Mouse (Mus musculus): Measurements from ENCODE around the gene Slc16a4. TPM values are rescaled to one million over a fixed set of nuclear protein-coding genes. Genes with fewer than 3 reads are reported as not detected.

Slc16a4 gene
- total and polyA plus RNA-seq, 3 experiments = 0.04 to 0.65 TPM; not detected in 1

- DNase-seq (ENCODE audit: low read depth, low spot score) = no peak
- no peak overlapping the region for H3K4me3 ChIP-seq (ENCODE audit: control insufficient read depth in 1 of 2, insufficient read depth in 1 of 2, low read depth in 2 of 2, low read length in 2 of 2)
- no peak overlapping the region for H3K27ac ChIP-seq (ENCODE audit: control insufficient read depth, low read depth, low read length)
- H3K4me1 ChIP-seq (ENCODE audit: control insufficient read depth in 1 of 2, insufficient read depth in 2 of 2, low read length in 2 of 2) = peaks cover 0 to 6% of the 10 kb centered on the region in 2 experiments; a peak in 2 of 4 replicates
- no peaks in the 10 kb centered on the region for H3K27me3 ChIP-seq (ENCODE audit: control insufficient read depth in 1 of 2, insufficient read depth in 2 of 2, low read length in 2 of 2)
- H3K9me3 ChIP-seq (replicated peaks; ENCODE audit: insufficient read depth, low read length) = no peaks in the 10 kb centered on the region
- peaks cover 0 to 8% of the 10 kb centered on the region in 2 experiments; a peak in 2 of 4 replicates for H3K36me3 ChIP-seq (ENCODE audit: control insufficient read depth in 1 of 2, insufficient read depth in 2 of 2, low read length in 2 of 2)
- H3K79me2 ChIP-seq (ENCODE audit: control insufficient read depth, insufficient read depth, low read length, poor library complexity) = peaks cover 9% of the 10 kb centered on the region
- TF ChIP-seq TCF12 (IDR thresholded peaks at IDR 0.05; ENCODE audit: low read depth, low read length) = no peak
- no peak for TF ChIP-seq RAD21 (IDR thresholded peaks at IDR 0.05; ENCODE audit: low read depth, low read length)
- no peak for TF ChIP-seq GABPA (IDR thresholded peaks at IDR 0.05; ENCODE audit: low read depth, low read length)
- no peak for TF ChIP-seq POLR2A (IDR thresholded peaks at IDR 0.05; ENCODE audit: control insufficient read depth in 1 of 2, insufficient read depth in 1 of 2, low read depth in 1 of 2, low read length in 2 of 2, poor library complexity in 1 of 2)
- no peak for TF ChIP-seq EP300 (IDR thresholded peaks at IDR 0.05; ENCODE audit: low read depth in 1 of 2, low read length in 2 of 2)
- TF ChIP-seq ETS1 (IDR thresholded peaks at IDR 0.05; ENCODE audit: low read depth, low read length) = no peak
- H3K9ac ChIP-seq (ENCODE audit: control insufficient read depth, low read depth, low read length, poor library complexity, severe bottlenecking) = no peak overlapping the region
Measured at GRCm38 (mm10) chr3:107275351-107275750, 15.7 kb upstream of the Slc16a4 start.

DNA sequence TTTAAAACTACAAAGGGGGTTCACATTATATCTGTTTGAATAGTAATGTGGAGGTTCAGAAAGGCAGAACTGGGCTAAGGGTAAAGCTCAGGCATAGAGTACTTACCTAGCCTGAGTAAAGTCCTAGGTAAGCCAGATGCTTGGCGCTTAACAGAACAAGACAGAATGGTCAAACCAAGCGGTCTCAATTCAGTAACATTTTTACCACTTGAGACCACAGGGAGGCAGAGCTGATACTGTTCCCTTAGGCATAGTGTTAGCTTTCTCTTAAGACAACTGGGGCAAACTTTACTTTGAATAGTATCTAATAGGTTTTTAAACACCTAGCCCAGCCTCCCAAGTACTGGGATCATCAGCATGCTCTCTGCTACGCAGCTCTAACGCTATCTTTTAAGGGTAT lies 15.0 kb upstream of the Slc16a4 start:
- H3K4me3 ChIP-seq (ENCODE audit: control insufficient read depth in 1 of 2, insufficient read depth in 1 of 2, low read depth in 2 of 2, low read length in 2 of 2) = no peak overlapping the region
- peaks cover 10% of the 10 kb centered on the region for H3K79me2 ChIP-seq (ENCODE audit: control insufficient read depth, insufficient read depth, low read length, poor library complexity)
- H3K36me3 ChIP-seq (ENCODE audit: control insufficient read depth in 1 of 2, insufficient read depth in 2 of 2, low read length in 2 of 2) = peaks cover 0 to 8% of the 10 kb centered on the region in 2 experiments; a peak in 2 of 4 replicates
- H3K4me1 ChIP-seq (ENCODE audit: control insufficient read depth in 1 of 2, insufficient read depth in 2 of 2, low read length in 2 of 2) = peaks cover 0 to 7% of the 10 kb centered on the region in 2 experiments; a peak in 2 of 4 replicates
- H3K9me3 ChIP-seq (replicated peaks; ENCODE audit: insufficient read depth, low read length) = no peaks in the 10 kb centered on the region
- no peaks in the 10 kb centered on the region for H3K27me3 ChIP-seq (ENCODE audit: control insufficient read depth in 1 of 2, insufficient read depth in 2 of 2, low read length in 2 of 2)
- TF ChIP-seq SMC3 (IDR thresholded peaks at IDR 0.05; ENCODE audit: low read depth, low read length) (peak; percentile 49), RAD21 (IDR thresholded peaks at IDR 0.05; ENCODE audit: low read depth, low read length) (peak; percentile 11; the same call in 1 of the 2 replicates), MEF2A (IDR thresholded peaks at IDR 0.05; ENCODE audit: extremely low read depth, insufficient replicate concordance, low read depth, low read length, poor library complexity, severe bottlenecking) (no peak), ZNF384 (IDR thresholded peaks at IDR 0.05; ENCODE audit: low read depth, low read length) (no peak), ZC3H11A (IDR thresholded peaks at IDR 0.05; ENCODE audit: low read depth, low read length) (peak; percentile 10; the same call in 1 of the 2 replicates), CTCF (IDR thresholded peaks at IDR 0.05 in 2 of 3, conservative IDR thresholded peaks at IDR 0.05 in 1 of 3; ENCODE audit: control insufficient read depth in 1 of 3, insufficient read depth in 1 of 3, low read depth in 2 of 3, low read length in 3 of 3, poor library complexity in 1 of 3, severe bottlenecking in 1 of 3) (peak in 1 of 3 experiments; percentile 37; a peak in 2 of 6 replicates), E2F4 (IDR thresholded peaks at IDR 0.05; ENCODE audit: borderline replicate concordance, low read depth, low read length) (no peak), HCFC1 (IDR thresholded peaks at IDR 0.05; ENCODE audit: low read depth, low read length) (no peak)
- H3K9ac ChIP-seq (ENCODE audit: control insufficient read depth, low read depth, low read length, poor library complexity, severe bottlenecking) = no peak overlapping the region
- H3K27ac ChIP-seq (ENCODE audit: control insufficient read depth, low read depth, low read length) = no peak overlapping the region
- DNase-seq (ENCODE audit: low read depth, low spot score) = no peak

- no peaks in the 10 kb centered on the region for H3K27me3 ChIP-seq (ENCODE audit: control insufficient read depth in 1 of 2, insufficient read depth in 2 of 2, low read length in 2 of 2)
- H3K9me3 ChIP-seq (replicated peaks; ENCODE audit: insufficient read depth, low read length) = no peaks in the 10 kb centered on the region
- peaks cover 0 to 7% of the 10 kb centered on the region in 2 experiments; a peak in 2 of 4 replicates for H3K4me1 ChIP-seq (ENCODE audit: control insufficient read depth in 1 of 2, insufficient read depth in 2 of 2, low read length in 2 of 2)
- no peak overlapping the region for H3K9ac ChIP-seq (ENCODE audit: control insufficient read depth, low read depth, low read length, poor library complexity, severe bottlenecking)
- H3K27ac ChIP-seq (ENCODE audit: control insufficient read depth, low read depth, low read length) = no peak overlapping the region
- H3K79me2 ChIP-seq (ENCODE audit: control insufficient read depth, insufficient read depth, low read length, poor library complexity) = peaks cover 10% of the 10 kb centered on the region
- H3K4me3 ChIP-seq (ENCODE audit: control insufficient read depth in 1 of 2, insufficient read depth in 1 of 2, low read depth in 2 of 2, low read length in 2 of 2) = no peak overlapping the region
- peaks cover 0 to 8% of the 10 kb centered on the region in 2 experiments; a peak in 2 of 4 replicates for H3K36me3 ChIP-seq (ENCODE audit: control insufficient read depth in 1 of 2, insufficient read depth in 2 of 2, low read length in 2 of 2)
- no peak for DNase-seq (ENCODE audit: low read depth, low spot score)
- no peak for TF ChIP-seq EP300 (IDR thresholded peaks at IDR 0.05; ENCODE audit: low read depth in 1 of 2, low read length in 2 of 2)
- TF ChIP-seq POLR2A (IDR thresholded peaks at IDR 0.05; ENCODE audit: control insufficient read depth in 1 of 2, insufficient read depth in 1 of 2, low read depth in 1 of 2, low read length in 2 of 2, poor library complexity in 1 of 2) = no peak
- TF ChIP-seq TCF12 (IDR thresholded peaks at IDR 0.05; ENCODE audit: low read depth, low read length) = no peak
- no peak for TF ChIP-seq BHLHE40 (IDR thresholded peaks at IDR 0.05; ENCODE audit: borderline replicate concordance, low read depth, low read length)
- TF ChIP-seq TBP (IDR thresholded peaks at IDR 0.05; ENCODE audit: low read depth, low read length) = no peak
- no peak for TF ChIP-seq RAD21 (IDR thresholded peaks at IDR 0.05; ENCODE audit: low read depth, low read length)
- TF ChIP-seq NELFE (IDR thresholded peaks at IDR 0.05; ENCODE audit: low read depth, low read length) = no peak
- TF ChIP-seq MYC (IDR thresholded peaks at IDR 0.05; ENCODE audit: low read depth, low read length) = no peak
- no peak for TF ChIP-seq USF2 (IDR thresholded peaks at IDR 0.05; ENCODE audit: borderline replicate concordance in 1 of 2, insufficient read depth in 1 of 2, low read depth in 1 of 2, low read length in 2 of 2)
- TF ChIP-seq MAX (IDR thresholded peaks at IDR 0.05; ENCODE audit: low read length) = no peak
- no peak for TF ChIP-seq MEF2A (IDR thresholded peaks at IDR 0.05; ENCODE audit: extremely low read depth, insufficient replicate concordance, low read depth, low read length, poor library complexity, severe bottlenecking)
- TF ChIP-seq GATA1 (IDR thresholded peaks at IDR 0.05; ENCODE audit: low read depth, low read length) = no peak
- TF ChIP-seq CTCF (IDR thresholded peaks at IDR 0.05 in 2 of 3, conservative IDR thresholded peaks at IDR 0.05 in 1 of 3; ENCODE audit: control insufficient read depth in 1 of 3, insufficient read depth in 1 of 3, low read depth in 2 of 3, low read length in 3 of 3, poor library complexity in 1 of 3, severe bottlenecking in 1 of 3) = no peak
- TF ChIP-seq POLR2AphosphoS2 (IDR thresholded peaks at IDR 0.05; ENCODE audit: low read length) = no peak
- no peak for TF ChIP-seq HCFC1 (IDR thresholded peaks at IDR 0.05; ENCODE audit: low read depth, low read length)
- TF ChIP-seq E2F4 (IDR thresholded peaks at IDR 0.05; ENCODE audit: borderline replicate concordance, low read depth, low read length) = no peak
- TF ChIP-seq JUND (IDR thresholded peaks at IDR 0.05; ENCODE audit: low read depth, low read length) = no peak
- no peak for TF ChIP-seq RCOR1 (IDR thresholded peaks at IDR 0.05; ENCODE audit: low read depth, low read length)
Measured at GRCm38 (mm10) chr3:107276626-107277025, 14.4 kb upstream of the Slc16a4 start.

Data from MEL (cell line).